Mouse (Mus musculus): Measurements from ENCODE around the gene Gstt2.
A peak's percentile ranks its signal among the peaks of the same experiment; 100 is the strongest.

Gene Gstt2

GRCm38 (mm10) chr10:75837248-75837759, at the start of gene Gstt2:
Gene Gstt2 (minus strand): TSS chr10:75837424.
- peak; percentile 87 for DNase-seq (ENCODE audit: inconsistent ontology term)

GRCm38 (mm10) chr10:75884742-75885141, 47.5 kb upstream of the Gstt2 start:
- DNase-seq (ENCODE audit: inconsistent ontology term): no peak

DNA sequence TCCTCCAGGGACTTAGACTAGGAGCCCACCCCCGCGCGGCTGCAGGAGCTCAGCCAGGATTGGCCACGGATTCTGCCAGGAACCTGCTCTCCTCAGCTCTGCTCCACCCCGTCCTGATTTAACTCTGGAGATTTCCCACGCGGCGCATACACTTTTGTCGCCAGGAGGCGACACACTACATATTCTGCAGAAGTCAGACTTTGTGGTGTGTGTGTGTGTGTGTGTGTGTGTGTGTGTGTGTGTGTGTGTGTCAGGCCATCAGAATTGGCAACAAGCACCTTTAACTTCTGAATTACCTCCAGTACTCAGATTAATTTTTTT, 46.0 kb upstream of the Gstt2 start:
- DNase-seq (ENCODE audit: inconsistent ontology term): peak; percentile 85

DNA sequence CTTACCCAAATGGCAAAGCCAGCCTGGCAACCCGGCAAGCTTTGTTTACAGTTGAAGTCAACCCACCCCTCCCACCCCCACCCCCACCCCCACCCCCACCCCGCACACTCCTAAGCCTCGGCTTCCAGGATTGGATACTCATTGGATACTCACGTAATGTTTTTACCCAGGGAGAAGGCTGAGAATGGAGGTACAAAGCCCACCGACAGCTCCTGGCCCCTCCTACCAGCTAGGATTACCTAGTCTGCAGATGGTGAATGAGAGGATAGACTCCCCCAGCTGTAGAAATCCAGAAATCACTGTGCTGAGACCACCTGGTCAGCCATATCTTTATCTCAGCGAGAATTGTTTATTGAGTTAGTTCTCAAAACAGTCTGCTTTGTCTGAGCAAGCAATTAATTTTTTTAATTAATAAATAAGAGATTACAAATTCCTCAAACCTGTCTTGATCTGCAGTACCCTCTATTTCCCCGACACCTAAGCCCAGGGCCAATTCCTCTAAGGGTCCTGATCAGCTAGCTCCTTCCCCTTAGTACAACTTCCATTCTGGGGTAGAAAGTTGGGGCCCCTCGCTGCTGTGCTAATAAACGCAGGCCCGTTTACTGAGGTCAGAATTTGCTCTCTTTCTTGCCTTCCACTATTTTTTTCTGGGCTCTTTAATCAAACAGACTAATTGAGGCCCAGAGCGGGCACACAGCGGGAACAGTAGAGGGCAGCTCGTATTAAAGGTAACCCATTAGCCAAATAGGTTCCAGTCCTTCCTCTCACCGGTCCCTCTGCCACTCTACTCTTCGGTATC, 45.4 kb upstream of the Gstt2 start:
- DNase-seq (ENCODE audit: inconsistent ontology term): no peak

DNA sequence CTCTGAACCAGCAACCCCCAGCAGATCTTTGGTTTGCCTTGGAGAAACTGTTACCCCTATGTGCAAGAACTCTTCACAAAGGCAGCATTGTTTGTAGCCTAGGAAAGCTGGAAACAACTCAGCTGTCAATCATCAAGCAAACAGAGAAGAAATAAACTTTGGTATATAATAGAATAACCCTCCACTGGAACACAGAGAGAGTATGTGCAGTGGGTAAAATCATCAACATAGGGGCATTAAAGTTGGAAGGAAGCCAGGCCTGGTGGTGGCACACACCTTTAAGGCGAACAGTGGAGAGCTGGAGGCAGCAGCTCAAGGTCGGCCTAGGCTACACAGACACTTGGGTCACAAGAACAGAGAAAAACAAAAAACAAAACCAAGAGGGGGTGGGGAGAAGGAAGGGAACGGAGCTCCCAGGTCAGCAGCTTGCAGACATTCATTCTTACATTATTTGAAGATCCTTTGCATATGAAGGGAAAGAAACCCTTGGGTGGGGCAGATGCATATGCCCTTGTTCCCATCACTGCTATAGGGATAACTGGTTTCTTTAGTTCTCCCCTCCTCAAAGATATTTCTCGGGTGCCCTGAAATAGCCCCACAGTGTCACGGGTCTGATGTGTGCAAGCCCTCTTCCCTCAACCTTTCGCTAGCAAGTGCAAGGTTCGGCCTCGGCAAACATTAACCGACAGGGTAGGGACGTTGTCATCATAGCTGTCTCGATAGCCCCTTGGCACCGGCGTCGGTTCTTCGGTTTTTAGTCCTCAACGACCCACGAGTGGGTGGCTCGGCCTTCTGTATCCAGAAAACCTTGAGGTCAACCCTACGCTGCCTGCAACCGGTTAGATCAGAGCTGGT, 44.6 kb upstream of the Gstt2 start:
- DNase-seq (ENCODE audit: inconsistent ontology term): no peak

- DNase-seq (ENCODE audit: inconsistent ontology term): peak; percentile 66
Observed at GRCm38 (mm10) chr10:75880771-75881577, 43.8 kb upstream of the Gstt2 start.

GRCm38 (mm10) chr10:75880351-75880750, 43.1 kb upstream of the Gstt2 start:
- DNase-seq (ENCODE audit: inconsistent ontology term): no peak

DNA sequence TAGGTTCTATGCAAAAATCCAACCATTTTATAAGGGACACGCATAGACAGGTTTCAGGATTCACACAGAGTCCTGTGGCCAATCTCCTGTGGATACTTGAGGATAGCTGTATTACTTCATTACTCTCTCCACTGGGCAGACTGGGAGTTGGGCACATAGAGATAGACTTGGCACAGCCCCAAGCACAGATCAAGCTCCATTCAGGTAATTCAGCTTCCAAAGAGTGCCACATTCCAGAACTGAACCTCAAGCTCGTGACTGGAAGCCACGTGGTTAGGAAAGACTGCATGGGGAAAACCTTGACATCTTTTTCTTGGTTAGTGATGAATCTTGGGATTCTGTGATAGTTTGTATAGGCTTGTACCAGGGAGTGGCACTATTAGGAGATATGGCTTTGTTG, 41.6 kb upstream of the Gstt2 start:
- DNase-seq (ENCODE audit: inconsistent ontology term): no peak

DNA sequence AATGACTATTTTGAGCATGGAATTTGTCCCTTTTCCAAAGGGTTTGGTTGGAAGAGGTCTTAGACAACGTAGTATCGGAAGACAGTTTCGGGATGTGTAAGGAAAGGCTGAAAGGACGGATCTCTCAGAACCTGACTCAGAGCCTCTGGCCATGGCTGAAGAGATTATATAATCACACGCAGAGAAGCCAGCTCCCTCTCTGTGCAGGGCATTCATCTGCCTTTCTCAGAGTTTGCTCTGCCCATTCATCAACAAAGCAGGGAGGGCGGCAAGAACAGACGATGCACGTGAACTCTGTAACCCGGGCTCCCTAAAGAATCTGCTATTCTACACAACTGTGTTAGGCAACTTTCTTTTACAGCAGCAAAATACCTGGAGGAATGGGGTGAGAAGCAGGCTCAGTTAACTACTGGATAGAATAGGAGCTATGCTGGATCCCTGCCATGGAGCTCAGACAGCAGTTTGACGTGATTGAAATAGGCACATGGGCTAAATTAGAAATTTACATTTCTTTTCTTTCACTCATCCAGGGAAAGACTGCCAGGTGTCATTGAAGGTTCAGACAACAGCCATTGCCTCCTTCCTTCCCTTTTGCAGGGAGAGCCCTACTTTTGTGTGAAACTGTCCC, 36.4 kb upstream of the Gstt2 start:
- peak; percentile 84 for DNase-seq (ENCODE audit: inconsistent ontology term)

DNA sequence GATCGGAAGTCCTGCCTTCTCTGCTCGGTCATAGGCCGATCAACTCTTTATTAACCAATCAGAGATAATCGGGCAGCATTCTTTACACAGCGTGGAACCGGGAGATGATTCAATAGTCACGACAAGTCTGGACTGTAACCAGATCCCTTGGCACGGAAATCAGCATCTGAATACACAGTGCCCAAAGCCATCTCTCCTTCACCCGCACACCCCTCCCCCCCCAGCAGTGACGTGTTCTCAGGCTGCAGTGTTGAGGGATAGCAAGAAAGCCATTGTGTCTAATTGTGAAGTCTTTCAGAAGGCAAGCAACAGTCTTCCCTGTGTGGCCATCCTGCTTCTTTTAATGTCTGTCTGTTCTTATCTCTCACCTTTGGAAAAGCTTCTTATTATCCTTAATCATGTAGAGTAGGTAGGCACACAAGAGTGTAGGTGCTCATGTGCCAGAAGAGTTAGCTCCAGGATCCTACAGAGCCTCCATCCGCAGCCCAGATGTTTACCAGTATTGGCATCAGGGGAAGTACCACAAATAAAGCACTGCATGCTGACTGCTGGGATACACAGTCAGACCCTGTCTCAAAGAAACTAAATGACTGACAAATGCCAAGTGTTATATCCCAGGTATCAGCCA, 35.8 kb upstream of the Gstt2 start:
- DNase-seq (ENCODE audit: inconsistent ontology term): peak; percentile 99

GRCm38 (mm10) chr10:75872025-75872914, 35.0 kb upstream of the Gstt2 start:
- no peak for DNase-seq (ENCODE audit: inconsistent ontology term)

GRCm38 (mm10) chr10:75861587-75861986, 24.4 kb upstream of the Gstt2 start:
- no peak for DNase-seq (ENCODE audit: inconsistent ontology term)

- DNase-seq (ENCODE audit: inconsistent ontology term): peak; percentile 9
Observed at GRCm38 (mm10) chr10:75860746-75861145, 23.5 kb upstream of the Gstt2 start.

DNA sequence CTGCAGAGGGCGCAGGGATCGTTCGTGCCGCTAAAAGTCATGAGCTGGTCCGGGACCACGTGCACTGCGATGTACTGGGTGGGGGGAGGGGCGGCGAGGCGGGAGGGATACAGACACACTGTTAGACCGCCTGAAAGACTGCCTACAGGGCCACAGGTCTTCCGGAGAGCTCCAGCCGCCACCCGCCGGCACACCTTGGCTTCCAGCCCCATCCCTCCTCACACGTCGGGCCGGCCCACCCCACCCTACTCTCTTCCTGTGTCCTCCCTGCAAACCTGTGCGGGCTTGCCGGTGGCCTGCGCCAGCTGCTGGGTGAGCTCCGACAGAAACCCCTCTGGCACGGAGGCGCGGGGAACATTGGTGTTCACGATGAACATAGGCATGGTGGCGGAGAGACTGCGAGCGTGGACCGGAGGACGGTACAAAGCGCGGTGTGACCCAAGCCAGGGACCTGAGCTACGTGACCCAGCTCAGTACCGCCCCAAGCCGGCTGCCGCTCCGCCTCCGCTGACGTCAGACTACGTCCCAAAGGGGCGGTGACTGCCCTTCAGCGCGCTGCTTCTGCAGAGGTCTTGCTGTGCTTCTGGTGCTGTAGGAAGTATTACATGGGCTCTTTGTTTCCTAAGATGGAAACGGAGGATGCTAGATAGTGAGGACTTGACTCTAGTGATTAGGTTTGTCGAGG, 22.7 kb upstream of the Gstt2 start, which contains the start of gene Mif:
Gene Mif (minus strand): TSS at position 455 of the 685 bp plus-strand sequence.
- DNase-seq (ENCODE audit: inconsistent ontology term): peak; percentile 92

DNA sequence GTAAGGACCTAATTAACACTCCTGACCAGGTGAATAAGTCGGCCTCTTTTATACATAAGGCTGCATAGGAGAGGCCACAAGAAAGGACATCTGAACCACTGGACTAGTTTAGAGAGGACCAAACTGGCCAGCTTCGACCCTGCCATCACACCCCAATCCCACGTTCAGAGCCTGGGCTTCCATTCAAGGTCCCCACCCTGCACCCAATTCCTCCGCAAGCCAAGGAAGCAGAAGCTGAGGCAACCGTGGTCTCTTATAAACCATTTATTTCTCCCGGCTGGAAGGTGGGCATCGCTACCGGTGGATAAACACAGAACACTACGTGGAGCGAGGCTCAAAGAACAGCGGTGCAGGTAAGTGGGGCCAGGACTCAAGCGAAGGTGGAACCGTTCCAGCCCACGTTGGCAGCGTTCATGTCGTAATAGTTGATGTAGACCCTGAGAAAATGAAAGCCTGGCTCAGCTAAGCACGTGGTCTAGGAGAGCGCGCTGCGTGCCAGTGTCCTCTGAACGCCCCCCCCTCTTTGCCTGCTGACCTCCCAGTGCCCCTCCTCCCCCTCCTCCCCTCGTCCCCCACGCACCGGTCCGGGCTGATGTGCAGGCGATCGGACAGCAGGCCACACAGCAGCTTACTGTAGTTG, 22.0 kb upstream of the Gstt2 start:
- DNase-seq (ENCODE audit: inconsistent ontology term): peak; percentile 59

DNA sequence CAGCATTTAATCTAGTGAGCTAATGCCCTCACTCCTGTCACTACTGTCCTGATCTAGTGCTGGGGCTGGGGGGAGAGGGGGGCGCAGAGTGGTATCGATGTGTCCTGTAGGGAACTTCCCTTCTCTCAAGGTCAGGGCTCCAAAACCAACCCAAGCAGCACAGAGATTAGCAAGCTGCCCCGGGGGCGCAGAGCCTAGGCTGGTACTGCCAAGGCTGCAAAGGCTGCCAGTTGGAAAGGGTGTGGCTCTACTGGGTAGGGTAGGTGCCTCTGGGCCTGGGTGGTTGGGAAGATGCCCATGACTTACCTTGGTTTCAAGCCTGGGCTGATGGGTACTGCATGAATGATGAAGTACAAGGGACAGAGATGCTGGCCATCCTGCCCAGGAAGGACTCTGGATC, 20.4 kb upstream of the Gstt2 start:
- DNase-seq (ENCODE audit: inconsistent ontology term): no peak

- no peak for DNase-seq (ENCODE audit: inconsistent ontology term)
Observed at GRCm38 (mm10) chr10:75856976-75857375, 19.8 kb upstream of the Gstt2 start.

DNA sequence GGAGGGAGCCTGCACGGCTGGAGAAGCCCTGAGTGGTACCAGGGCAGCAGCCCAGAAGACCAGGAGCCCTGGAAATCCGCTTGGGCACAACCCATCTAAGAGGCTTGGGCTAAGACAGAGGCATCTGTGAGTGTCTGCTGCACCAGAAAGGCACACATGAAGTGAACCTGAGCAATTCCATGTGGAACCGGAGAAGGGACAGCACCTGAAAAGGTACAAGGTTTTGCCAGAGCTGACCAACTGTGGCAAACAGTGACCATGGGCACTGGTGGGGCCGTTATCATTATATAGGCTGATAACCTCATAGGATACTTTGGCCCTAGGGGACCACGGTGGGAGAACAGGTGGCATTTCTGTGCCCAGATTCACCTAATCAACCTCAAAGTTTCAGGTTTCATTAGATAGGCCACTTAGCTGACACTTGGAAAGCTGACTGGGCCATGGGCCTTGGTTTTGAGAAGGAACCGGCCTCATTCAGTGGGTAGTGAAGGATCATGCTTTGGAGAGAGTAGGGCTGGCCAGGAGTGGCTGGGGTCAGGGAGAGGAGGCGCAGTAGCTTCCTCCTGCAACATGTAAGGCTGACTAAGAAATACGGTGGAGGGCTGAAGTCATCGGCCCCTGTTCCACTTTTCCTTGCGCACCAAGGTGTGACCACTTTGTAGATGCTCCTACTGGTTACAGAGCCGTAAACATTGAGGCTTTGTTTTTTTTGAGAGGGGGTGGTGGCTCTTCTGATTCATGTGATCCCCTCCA, 19.1 kb upstream of the Gstt2 start:
- no peak for DNase-seq (ENCODE audit: inconsistent ontology term)

All from Muller cell, postnatal 12 days (primary cell).